In the genomic region with DNA sequence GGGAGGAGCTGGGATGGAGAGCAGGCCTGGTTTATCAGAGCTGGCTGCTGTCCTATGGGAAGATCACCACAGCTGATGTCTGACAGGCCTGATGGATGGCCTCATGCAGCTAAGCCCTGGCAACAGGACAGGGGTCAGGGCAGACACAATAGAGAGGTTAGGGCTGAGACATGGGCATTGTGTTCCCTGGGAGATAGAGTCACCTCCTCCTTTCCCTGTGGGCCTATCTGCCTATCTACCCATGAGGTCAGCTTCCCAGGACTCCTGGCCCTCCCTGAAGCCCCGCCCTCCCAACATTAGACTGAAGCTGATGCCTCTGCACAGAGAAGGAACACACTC, we compare ENCODE assay signal across 8 mouse cellular contexts. TPM values are rescaled to one million over a fixed set of nuclear protein-coding genes. Genes with fewer than 3 reads are reported as not detected.
DNase-seq lines count a peak whose midpoint lies in the region; ATAC-seq and TF ChIP-seq lines count a peak whose summit lies in the region.
"Had no signal": no experiment of that assay in that cellular context is flagged by ENCODE, and none has a peak within 500 bp of the region (broad histone marks: within the 10 kb centered on the region; RNA-seq: fewer than 3 reads in every experiment).

No protein-coding gene starts in this region.

- H3K9me3 ChIP-seq in kidney, embryonic 14.5 days (ENCODE audit: control insufficient read depth, low read length) = no peaks in the 10 kb centered on the region
- no peaks in the 10 kb centered on the region for H3K9me3 ChIP-seq in kidney, embryonic 16.5 days (ENCODE audit: low read length)
- no peaks in the 10 kb centered on the region for H3K9me3 ChIP-seq in embryonic facial prominence, embryonic 10.5 days
- H3K9me3 ChIP-seq in kidney, embryonic 15.5 days (replicated peaks) = no peaks in the 10 kb centered on the region
- no peaks in the 10 kb centered on the region for H3K9me3 ChIP-seq in neural tube, embryonic 15.5 days (replicated peaks)
- H3K9me3 ChIP-seq: heart, embryonic 15.5 days had no signal

- DNase-seq in embryonic facial prominence, embryonic 10.5 days (ENCODE audit: low spot score) = peak; percentile 24
- no peak for DNase-seq in layer of hippocampus, adult 2 months (ENCODE audit: low spot score in 2 of 2)

- no peak overlapping the region for H3K4me3 ChIP-seq in kidney, embryonic 14.5 days (ENCODE audit: low read length)
- no peak overlapping the region for H3K4me3 ChIP-seq in kidney, embryonic 16.5 days (ENCODE audit: low read length)
- H3K4me3 ChIP-seq in embryonic facial prominence, embryonic 10.5 days = no peak overlapping the region
- H3K4me3 ChIP-seq in kidney, embryonic 15.5 days (replicated peaks) = no peak overlapping the region
- H3K4me3 ChIP-seq in neural tube, embryonic 15.5 days (replicated peaks) = no peak overlapping the region
- H3K4me3 ChIP-seq in layer of hippocampus, adult 2 months = no peak overlapping the region
- H3K4me3 ChIP-seq: heart, embryonic 15.5 days had no signal

- no peaks in the 10 kb centered on the region for H3K36me3 ChIP-seq in kidney, embryonic 14.5 days (ENCODE audit: control insufficient read depth, insufficient read depth, low read length)
- no peaks in the 10 kb centered on the region for H3K36me3 ChIP-seq in kidney, embryonic 16.5 days (ENCODE audit: insufficient read depth, low read length)
- no peaks in the 10 kb centered on the region for H3K36me3 ChIP-seq in embryonic facial prominence, embryonic 10.5 days (replicated peaks)
- H3K36me3 ChIP-seq in kidney, embryonic 15.5 days = no peaks in the 10 kb centered on the region
- no peaks in the 10 kb centered on the region for H3K36me3 ChIP-seq in neural tube, embryonic 15.5 days
- H3K36me3 ChIP-seq: heart, embryonic 15.5 days had no signal

- no peaks in the 10 kb centered on the region for H3K4me1 ChIP-seq in kidney, embryonic 14.5 days (ENCODE audit: control insufficient read depth, insufficient read depth, low read length)
- H3K4me1 ChIP-seq in kidney, embryonic 16.5 days (ENCODE audit: insufficient read depth, low read length) = 0 out of 2 replicates have a peak, but pooled peaks cover 3% of the 10 kb centered on the region
- H3K4me1 ChIP-seq in embryonic facial prominence, embryonic 10.5 days = peaks cover 23% of the 10 kb centered on the region; the same call in 1 of the 2 replicates
- H3K4me1 ChIP-seq in kidney, embryonic 15.5 days = no peaks in the 10 kb centered on the region
- H3K4me1 ChIP-seq in neural tube, embryonic 15.5 days = no peaks in the 10 kb centered on the region
- H3K4me1 ChIP-seq: heart, embryonic 15.5 days had no signal

- 80% methylated on average over 1 of the region's 1 CpGs for WGBS in kidney, embryonic 14.5 days
- 75% methylated on average over 1 of the region's 1 CpGs for WGBS in kidney, embryonic 16.5 days
- 71% methylated on average over 1 of the region's 1 CpGs for WGBS in embryonic facial prominence, embryonic 10.5 days
- WGBS in kidney, embryonic 15.5 days = 88% methylated on average over 1 of the region's 1 CpGs
- 25% methylated on average over 1 of the region's 1 CpGs for WGBS in neural tube, embryonic 15.5 days

- ATAC-seq in kidney, embryonic 14.5 days (ENCODE audit: low FRiP score, low TSS enrichment) = 0 out of 2 replicates have a peak, but pooled peaks have one; percentile 38
- no peak for ATAC-seq in kidney, embryonic 16.5 days (ENCODE audit: low FRiP score, low TSS enrichment)
- ATAC-seq in kidney, embryonic 15.5 days (replicated peaks; ENCODE audit: low FRiP score) = peak; percentile 35
- ATAC-seq in neural tube, embryonic 15.5 days (ENCODE audit: low FRiP score) = no peak
- no peak for ATAC-seq in monocyte, adult 5-6 weeks (replicated peaks; ENCODE audit: insufficient number of reproducible peaks, low FRiP score, low TSS enrichment, poor library complexity, severe bottlenecking)

- no peaks in the 10 kb centered on the region for H3K27me3 ChIP-seq in kidney, embryonic 14.5 days (ENCODE audit: control insufficient read depth, insufficient read depth, low read length)
- no peaks in the 10 kb centered on the region for H3K27me3 ChIP-seq in kidney, embryonic 16.5 days (ENCODE audit: insufficient read depth, low read length)
- no peaks in the 10 kb centered on the region for H3K27me3 ChIP-seq in embryonic facial prominence, embryonic 10.5 days (replicated peaks; ENCODE audit: low read depth, poor library complexity, severe bottlenecking)
- H3K27me3 ChIP-seq in kidney, embryonic 15.5 days = no peaks in the 10 kb centered on the region
- H3K27me3 ChIP-seq in neural tube, embryonic 15.5 days (replicated peaks) = no peaks in the 10 kb centered on the region
- H3K27me3 ChIP-seq: heart, embryonic 15.5 days had no signal

- no peak overlapping the region for H3K27ac ChIP-seq in kidney, embryonic 14.5 days (ENCODE audit: low read depth, low read length)
- no peak overlapping the region for H3K27ac ChIP-seq in kidney, embryonic 16.5 days (ENCODE audit: low read length)
- H3K27ac ChIP-seq in embryonic facial prominence, embryonic 10.5 days (replicated peaks) = peak overlapping the region; percentile 52; the same call in 1 of the 2 replicates
- no peak overlapping the region for H3K27ac ChIP-seq in kidney, embryonic 15.5 days
- 0 out of 2 replicates have a peak overlapping the region, but pooled peaks have one; percentile 23 for H3K27ac ChIP-seq in neural tube, embryonic 15.5 days (replicated peaks)
- H3K27ac ChIP-seq in layer of hippocampus, adult 2 months = no peak overlapping the region
- H3K27ac ChIP-seq: heart, embryonic 15.5 days had no signal

- H3K4me2 ChIP-seq in kidney, embryonic 14.5 days (replicated peaks; ENCODE audit: low read depth, low read length) = no peak overlapping the region
- H3K4me2 ChIP-seq in kidney, embryonic 16.5 days (replicated peaks; ENCODE audit: low read depth, low read length) = no peak overlapping the region
- H3K4me2 ChIP-seq in kidney, embryonic 15.5 days = no peak overlapping the region
- H3K4me2 ChIP-seq in neural tube, embryonic 15.5 days = no peak overlapping the region
- H3K4me2 ChIP-seq: heart, embryonic 15.5 days had no signal

- H3K9ac ChIP-seq in kidney, embryonic 14.5 days (ENCODE audit: low read depth, low read length) = no peak overlapping the region
- no peak overlapping the region for H3K9ac ChIP-seq in kidney, embryonic 16.5 days (replicated peaks; ENCODE audit: low read length)
- no peak overlapping the region for H3K9ac ChIP-seq in kidney, embryonic 15.5 days
- H3K9ac ChIP-seq in neural tube, embryonic 15.5 days (replicated peaks) = no peak overlapping the region
- H3K9ac ChIP-seq: heart, embryonic 15.5 days had no signal

- TF ChIP-seq CTCF in layer of hippocampus, adult 2 months (conservative IDR thresholded peaks at IDR 0.05) = no peak

RNA-seq across cellular contexts. Expression of gene Slc27a3, which starts 13.5 kb away (rescaled TPM):
- 8.2 and 12.3 TPM in 2 replicates for polyA plus RNA-seq in kidney, embryonic 14.5 days (2014; fragmentation: Nextera tagmentation; extraction: Ambion mirVana)
- polyA plus RNA-seq in kidney, embryonic 16.5 days (2015; fragmentation: Nextera tagmentation; extraction: Ambion mirVana) = 15.7 and 18.3 TPM in 2 replicates
- polyA plus RNA-seq in embryonic facial prominence, embryonic 10.5 days (2016; fragmentation: Nextera tagmentation; extraction: Ambion mirVana) = 29.4 and 33.9 TPM in 2 replicates
- polyA plus RNA-seq in kidney, embryonic 15.5 days (2015; fragmentation: Nextera tagmentation; extraction: Ambion mirVana) = 15.4 and 17.3 TPM in 2 replicates
- 30.5 and 34.3 TPM in 2 replicates for polyA plus RNA-seq in neural tube, embryonic 15.5 days (2015; fragmentation: Nextera tagmentation; extraction: Ambion mirVana)
- 2.1 TPM in 1 of 3 replicates, not detected in the others for total RNA-seq in monocyte, adult 5-6 weeks (2017)
- 10 to 100 TPM; 15.0 to 17.2 TPM for total RNA-seq in layer of hippocampus, adult 2 months (2021)

RNA-seq across cellular contexts. Expression of gene Ints3, which starts 57.2 kb away (rescaled TPM):
- polyA plus RNA-seq in kidney, embryonic 14.5 days (2014; fragmentation: Nextera tagmentation; extraction: Ambion mirVana) = 24.0 and 39.2 TPM in 2 replicates
- 32.7 and 33.3 TPM in 2 replicates for polyA plus RNA-seq in kidney, embryonic 16.5 days (2015; fragmentation: Nextera tagmentation; extraction: Ambion mirVana)
- 42.8 and 46.3 TPM in 2 replicates for polyA plus RNA-seq in embryonic facial prominence, embryonic 10.5 days (2016; fragmentation: Nextera tagmentation; extraction: Ambion mirVana)
- 32.9 and 38.1 TPM in 2 replicates for polyA plus RNA-seq in kidney, embryonic 15.5 days (2015; fragmentation: Nextera tagmentation; extraction: Ambion mirVana)
- 29.8 and 31.5 TPM in 2 replicates for polyA plus RNA-seq in neural tube, embryonic 15.5 days (2015; fragmentation: Nextera tagmentation; extraction: Ambion mirVana)
- total RNA-seq in monocyte, adult 5-6 weeks (2017) = 11.7 to 26.5 TPM (median 12.9 TPM) in 3 replicates
- total RNA-seq in layer of hippocampus, adult 2 months (2021) = 10 to 100 TPM; 74.1 to 75.4 TPM

Comparison
In these comparisons a context has a peak if more than half of its experiments do, and no peak if none do; other contexts are left out.
1. ATAC-seq: peak in kidney, embryonic 14.5 days (single experiment) and kidney, embryonic 15.5 days (single experiment); none in kidney, embryonic 16.5 days (single experiment), neural tube, embryonic 15.5 days (single experiment) and monocyte, adult 5-6 weeks (single experiment).
2. H3K27ac ChIP-seq: peak in embryonic facial prominence, embryonic 10.5 days (single experiment) and neural tube, embryonic 15.5 days (single experiment); none in kidney, embryonic 14.5 days (single experiment), kidney, embryonic 16.5 days (single experiment), kidney, embryonic 15.5 days (single experiment) and layer of hippocampus, adult 2 months (single experiment).